Mouse (Mus musculus) WW6 (cell line): ENCODE data around the gene Cela3b.
"Not testable (repeated sequence)": the region's sequence is repeated elsewhere in the genome, so short reads cannot be mapped to it uniquely, and the experiment has no call there.

Experiments used
- DNase-seq: peaks from one replicate; pipeline ENCODE4 v3.0.0-alpha.2; 2013; ENCODE audit warnings: low read depth, low spot score

Cela3b gene

GRCm38 (mm10) chr4:137461981-137462690 lies 31.8 kb upstream of the Cela3b start:
- DNase-seq, result no peak

- no peak for DNase-seq
These were observed 30.9 kb upstream of the Cela3b start for GRCm38 (mm10) chr4:137461217-137461616.

- DNase-seq, result no peak
These were observed 30.3 kb upstream of the Cela3b start for GRCm38 (mm10) chr4:137460676-137461075.

GRCm38 (mm10) chr4:137458861-137459260 lies 28.5 kb upstream of the Cela3b start:
- no peak for DNase-seq

GRCm38 (mm10) chr4:137458310-137458709 lies 28.0 kb upstream of the Cela3b start:
- DNase-seq, result no peak

- DNase-seq, result no peak
These were observed 27.0 kb upstream of the Cela3b start for GRCm38 (mm10) chr4:137457292-137457691.

GRCm38 (mm10) chr4:137456581-137456980 lies 26.2 kb upstream of the Cela3b start:
- no peak for DNase-seq

- DNase-seq, result no peak
These were observed 24.2 kb upstream of the Cela3b start for GRCm38 (mm10) chr4:137454582-137454981.

GRCm38 (mm10) chr4:137453234-137453767 lies 23.0 kb upstream of the Cela3b start, which contains the start of gene 1700013G24Rik:
Gene 1700013G24Rik, plus strand, starts transcription at chr4:137453284.
- DNase-seq, result no peak

- no peak for DNase-seq
These were observed 21.9 kb upstream of the Cela3b start for GRCm38 (mm10) chr4:137452190-137452589.

- no peak for DNase-seq
These were observed 19.4 kb upstream of the Cela3b start for GRCm38 (mm10) chr4:137449715-137450114.

- no peak for DNase-seq
These were observed 18.8 kb upstream of the Cela3b start for GRCm38 (mm10) chr4:137449132-137449531.

GRCm38 (mm10) chr4:137448641-137449040 lies 18.3 kb upstream of the Cela3b start:
- no peak for DNase-seq

GRCm38 (mm10) chr4:137448197-137448596 lies 17.9 kb upstream of the Cela3b start:
- no peak for DNase-seq

GRCm38 (mm10) chr4:137447363-137448196 lies 17.2 kb upstream of the Cela3b start:
- DNase-seq, result no peak

GRCm38 (mm10) chr4:137445881-137446280 lies 15.5 kb upstream of the Cela3b start:
- DNase-seq, result no peak

- DNase-seq, result peak; percentile 40
These were observed 13.3 kb upstream of the Cela3b start for GRCm38 (mm10) chr4:137443625-137444024.

GRCm38 (mm10) chr4:137441332-137441731 lies 11.0 kb upstream of the Cela3b start:
- DNase-seq, result no peak

- no peak for DNase-seq
These were observed 8.5 kb upstream of the Cela3b start for GRCm38 (mm10) chr4:137438842-137439241.

- no peak for DNase-seq
These were observed 6.8 kb upstream of the Cela3b start for GRCm38 (mm10) chr4:137436979-137437669.

GRCm38 (mm10) chr4:137432700-137433550 lies 2.6 kb upstream of the Cela3b start:
- not testable (repeated sequence) for DNase-seq
